Mouse (Mus musculus): ENCODE data around the gene Mark2.
"Not testable (repeated sequence)": the region's sequence is repeated elsewhere in the genome, so short reads cannot be mapped to it uniquely, and the experiment has no call there.

Mark2 gene

DNA sequence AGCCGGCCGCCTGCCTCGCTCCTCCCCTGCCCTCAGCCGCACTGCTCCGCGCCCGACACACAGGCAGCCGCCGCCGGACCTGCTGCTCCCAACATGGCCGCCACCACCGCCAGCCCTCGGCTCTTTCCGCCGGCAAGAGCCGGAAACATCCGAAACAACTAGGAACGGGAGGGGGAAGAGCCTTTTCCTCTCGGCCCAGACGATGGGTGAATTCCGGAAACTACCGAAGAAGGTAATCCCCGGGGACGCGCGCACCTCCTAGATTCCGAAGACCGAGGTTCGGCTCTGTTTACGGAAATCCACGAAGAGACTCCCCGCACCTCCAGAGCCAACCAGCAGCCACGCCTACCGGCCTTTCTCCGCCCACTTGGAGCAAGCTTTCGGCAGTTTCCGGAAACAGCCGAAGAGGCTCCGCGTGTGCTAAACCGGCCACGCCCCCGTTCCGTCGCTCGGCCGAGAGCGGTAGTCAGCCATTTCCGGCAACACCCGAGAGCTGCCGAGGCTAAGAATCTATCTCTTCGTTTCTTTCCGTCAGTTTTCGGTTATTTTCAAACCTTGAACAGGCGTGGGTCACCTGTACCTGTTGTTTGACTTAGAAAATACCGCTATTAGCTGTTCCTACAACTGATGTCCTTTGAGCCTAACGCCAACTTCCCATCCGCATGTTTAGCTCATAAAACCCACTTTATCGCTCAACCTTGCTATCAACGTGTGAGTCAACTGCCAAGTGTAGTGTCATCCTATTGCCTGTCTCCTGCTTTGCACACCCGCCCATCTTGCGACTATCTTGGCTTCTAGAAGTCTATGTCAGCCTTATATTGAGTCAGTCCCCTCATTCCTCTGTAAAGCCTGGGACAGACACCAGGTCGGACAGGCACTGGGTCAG, at the start of gene Mark2:
Gene Mark2, minus strand, starts transcription at position 349 of the 886 bp plus-strand sequence.
- DNase-seq, result peak; percentile 100

DNA sequence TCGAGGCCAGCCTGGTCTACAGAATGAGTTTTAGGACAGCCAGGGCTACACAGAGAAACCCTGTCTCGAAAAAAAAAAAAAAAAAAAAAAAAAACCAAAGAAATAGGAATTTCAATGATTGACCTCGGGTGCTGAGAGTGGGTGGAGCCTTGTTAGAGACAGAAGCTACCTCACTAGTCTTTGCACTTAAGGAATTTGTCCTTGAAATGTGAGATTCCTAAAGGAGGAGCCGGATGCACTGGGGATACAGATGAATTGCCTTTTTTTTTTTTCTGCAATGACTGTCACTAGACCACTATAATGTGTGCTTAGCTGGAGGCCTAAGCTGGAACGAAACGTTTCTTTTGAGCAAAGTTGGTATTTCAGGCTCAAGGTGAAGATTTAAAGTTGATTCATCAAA, 46.8 kb upstream of the Mark2 start:
- DNase-seq, result no peak

DNA sequence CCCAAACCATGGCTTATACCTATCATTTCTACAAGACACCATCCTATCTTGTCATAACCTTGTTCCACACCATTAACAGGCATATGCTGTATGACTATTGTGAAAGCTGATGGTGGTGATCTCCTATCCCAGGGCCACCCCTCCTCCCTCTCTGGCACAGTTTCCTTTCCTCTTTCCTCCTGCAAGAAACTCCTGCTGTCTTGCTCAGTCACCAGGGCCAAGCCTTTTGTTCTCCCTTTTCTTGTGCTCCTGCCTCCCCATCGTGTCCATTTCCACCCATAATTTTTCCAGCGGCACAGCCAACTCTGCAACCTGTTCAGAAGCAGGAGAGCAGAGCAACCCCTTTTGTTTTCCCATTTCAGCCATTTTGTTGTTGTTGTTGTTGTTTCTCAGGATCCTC, 44.4 kb upstream of the Mark2 start:
- no peak for DNase-seq

DNA sequence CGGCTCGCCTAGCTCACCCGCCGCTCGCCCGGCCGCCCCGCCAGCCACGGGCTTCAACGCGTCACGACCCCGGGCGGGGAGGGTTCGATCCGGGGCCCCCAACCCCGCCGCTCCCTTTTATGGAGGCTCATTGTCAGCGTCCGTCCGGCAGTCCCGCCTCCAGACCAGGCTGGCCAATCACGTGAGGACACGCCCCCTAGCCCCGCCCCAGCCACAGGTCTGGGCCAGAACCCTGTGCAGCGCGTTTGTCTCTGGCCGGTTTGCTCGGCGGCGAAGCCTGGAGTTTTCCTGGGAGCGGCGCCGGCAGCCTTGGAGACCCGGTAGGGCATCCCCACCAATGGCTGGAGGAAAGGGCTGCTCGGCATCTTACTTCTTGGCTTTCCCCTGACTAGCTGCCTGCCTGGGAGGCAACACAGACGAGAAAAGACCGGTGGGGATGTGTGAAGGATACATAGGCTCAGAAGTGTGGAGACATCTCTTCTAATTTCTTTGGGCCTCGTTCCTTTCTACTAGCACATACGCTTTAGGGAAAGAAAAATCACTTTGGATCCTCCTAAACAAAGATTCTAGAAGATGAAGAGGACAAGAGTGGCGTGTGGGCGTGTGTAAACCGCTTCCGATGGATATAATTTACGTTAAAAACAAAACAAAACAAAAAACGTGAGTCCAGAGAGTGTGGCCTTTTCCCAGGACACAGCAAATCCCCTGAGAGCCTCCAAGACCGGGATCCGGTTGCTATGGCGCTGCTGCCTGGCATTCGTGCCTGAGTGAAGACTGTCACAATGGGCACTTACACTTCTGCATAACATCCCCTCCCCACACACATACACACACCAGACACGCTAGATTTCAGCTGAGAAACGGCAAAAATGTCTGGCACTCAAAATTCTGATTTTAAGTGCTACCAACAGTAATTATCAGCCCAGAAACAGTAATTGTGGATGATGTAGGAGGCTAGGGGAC, 41.5 kb upstream of the Mark2 start, which contains the start of gene Spindoc:
Gene Spindoc, minus strand, starts transcription at position 92 of the 963 bp plus-strand sequence.
- peak; percentile 98 for DNase-seq

DNA sequence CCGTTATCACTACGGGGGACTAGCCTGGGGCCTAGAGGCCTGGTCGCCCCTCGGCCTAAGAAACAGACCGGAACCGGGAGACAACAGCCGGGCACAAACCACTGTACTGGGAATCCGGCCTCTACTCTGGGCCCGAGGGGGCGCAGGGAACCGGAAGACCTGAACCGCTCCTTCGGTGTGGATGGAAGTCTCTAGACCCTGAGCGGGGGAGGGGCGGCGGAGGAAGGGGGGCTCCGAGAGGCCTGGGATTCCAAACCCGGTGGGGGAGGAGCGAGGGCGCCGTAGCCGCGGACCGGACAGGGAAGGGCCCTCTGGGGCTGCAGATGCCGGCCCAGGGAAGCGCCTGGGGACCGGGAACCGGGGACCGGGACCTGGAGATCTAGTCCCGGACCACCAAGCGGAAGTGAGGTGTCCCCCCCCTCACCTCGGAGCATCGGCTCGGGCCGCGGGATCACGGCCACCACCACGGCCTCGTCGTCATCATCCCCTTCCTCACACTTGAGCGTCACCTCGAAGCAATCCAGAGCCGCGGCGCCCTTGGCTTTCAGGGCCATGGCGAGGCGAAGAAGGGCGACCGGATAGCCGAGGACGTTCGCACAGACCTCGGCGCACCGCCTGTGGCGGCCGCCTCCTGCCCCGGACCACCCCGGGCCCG, 40.7 kb upstream of the Mark2 start:
- DNase-seq, result peak; percentile 86

DNA sequence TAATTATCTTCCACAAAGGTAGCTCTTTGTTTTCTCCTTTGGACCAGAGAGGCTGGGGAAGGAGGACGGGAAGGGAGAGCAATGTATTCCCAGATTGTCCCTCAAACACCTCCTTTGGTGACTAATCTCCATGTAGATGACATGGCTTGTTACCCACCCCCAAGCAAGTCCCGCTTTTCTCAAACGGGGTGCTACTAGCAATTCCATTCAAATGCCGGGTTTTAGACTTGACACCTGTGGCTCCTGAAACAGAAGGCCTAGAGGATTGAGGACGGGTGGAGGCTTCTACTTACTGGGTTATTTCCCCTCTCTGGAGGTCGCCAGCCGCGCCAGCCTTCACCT, 40.2 kb upstream of the Mark2 start:
- DNase-seq, result no peak

DNA sequence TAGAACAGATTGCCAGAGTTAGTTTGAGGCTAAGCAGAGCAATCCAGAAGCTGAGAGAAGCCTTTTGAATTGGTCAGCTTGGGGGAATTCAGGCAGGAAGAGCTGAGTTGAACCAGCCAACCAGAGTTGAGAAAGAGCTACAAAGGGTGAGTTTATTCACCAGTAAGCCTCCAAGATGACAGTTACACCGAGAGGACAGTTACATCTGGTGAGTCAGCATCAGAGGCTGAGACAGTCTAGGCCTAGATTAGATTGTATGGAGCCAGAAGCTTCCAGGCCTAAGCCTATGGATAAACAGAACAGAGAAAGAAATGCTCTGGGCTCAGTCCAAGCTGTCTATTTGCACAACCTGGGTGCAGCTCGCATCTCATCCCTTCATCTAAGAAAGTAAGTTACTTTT, 36.0 kb upstream of the Mark2 start:
- no peak for DNase-seq

DNA sequence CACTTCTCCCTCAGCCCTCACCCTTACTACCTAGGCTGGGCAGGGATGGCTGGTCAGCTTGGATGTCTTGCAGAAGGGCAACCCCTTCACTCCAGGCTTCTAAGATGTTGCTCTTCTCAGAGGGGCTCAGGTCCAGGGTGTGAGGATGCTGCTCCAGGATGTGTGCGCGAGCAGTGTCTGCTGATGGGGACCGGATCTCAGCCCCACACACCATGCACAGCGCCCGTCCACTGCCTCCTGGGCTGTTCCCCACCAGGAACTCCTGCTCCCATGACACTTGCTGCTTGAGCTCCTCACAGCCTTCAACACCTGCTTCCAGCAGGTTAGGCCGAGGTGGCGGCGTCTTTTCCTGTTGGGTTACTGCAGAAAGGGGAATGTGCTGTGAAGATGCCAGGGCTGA, 32.8 kb upstream of the Mark2 start:
- DNase-seq, result no peak

DNA sequence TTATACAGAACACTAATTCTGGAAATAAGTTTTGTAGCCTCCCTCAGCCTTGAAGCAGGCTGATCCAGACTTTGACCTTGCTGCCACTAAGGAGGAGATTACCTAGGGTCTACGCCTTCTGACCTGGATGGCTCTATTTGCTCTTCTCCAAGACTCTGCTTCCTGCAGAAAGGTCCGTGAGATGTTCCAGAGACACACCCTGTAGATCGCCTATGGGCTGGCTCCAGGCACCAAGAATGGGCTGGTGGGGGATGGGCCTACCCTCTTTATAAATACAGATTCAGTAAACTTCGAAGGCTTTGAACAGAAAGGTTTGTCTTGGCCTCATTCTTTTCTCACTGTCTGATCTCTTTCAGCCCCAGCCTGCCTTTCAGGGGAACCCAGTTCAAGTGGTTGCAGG, 27.8 kb upstream of the Mark2 start:
- not testable (repeated sequence) for DNase-seq

DNA sequence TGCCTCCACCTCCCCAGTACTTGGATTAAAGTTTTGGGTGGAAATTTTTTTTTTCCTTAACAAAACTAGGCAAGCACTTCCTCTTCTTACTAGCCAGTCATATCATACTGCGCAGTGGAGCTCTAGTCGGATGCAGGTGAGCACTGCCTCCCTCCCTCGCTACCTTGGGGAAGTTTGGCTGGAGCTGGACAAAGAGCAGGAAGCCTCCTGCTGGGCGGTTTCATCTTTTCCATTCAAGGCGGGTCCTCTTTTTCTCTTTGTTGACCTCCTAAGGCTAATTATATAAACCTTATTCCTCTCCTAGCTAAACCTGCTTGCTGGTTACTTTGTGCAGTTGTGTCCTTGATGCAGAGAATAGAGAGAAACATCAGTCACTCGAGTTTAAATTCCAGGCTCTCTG, 12.0 kb upstream of the Mark2 start:
- no peak for DNase-seq

DNA sequence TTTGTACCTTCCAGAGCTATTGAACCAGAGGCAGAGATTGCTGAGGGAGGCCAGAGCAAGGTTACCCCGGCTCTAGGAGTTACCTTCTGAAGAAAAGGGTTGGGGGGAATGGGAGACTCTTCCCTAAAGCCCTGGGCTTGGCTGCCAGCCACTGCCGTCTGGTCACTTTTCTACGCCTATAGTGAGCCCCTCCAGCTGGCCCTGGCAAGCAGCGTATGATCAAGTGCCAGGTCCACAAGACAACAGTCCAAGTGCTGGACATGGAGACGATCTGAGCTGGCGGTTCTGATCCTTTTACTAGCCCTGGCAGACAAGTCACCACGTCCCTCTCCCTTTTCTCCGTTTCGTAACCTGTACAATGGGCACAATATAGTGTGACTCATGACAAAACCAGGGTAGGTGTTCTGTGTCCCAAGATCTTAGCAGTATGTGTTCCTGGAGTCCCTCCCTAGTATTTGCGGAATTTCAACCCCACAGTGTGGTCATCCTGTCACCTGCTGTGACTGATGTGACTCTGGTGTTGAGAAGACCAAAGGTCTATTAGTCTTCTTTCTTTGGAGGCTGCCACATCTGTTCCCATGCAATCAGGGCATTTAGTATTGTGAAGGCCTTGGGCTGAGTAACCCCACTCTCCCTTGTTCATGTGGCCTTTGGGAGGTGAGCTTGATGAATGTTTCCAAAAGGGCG, 11.3 kb upstream of the Mark2 start:
- DNase-seq, result no peak

DNA sequence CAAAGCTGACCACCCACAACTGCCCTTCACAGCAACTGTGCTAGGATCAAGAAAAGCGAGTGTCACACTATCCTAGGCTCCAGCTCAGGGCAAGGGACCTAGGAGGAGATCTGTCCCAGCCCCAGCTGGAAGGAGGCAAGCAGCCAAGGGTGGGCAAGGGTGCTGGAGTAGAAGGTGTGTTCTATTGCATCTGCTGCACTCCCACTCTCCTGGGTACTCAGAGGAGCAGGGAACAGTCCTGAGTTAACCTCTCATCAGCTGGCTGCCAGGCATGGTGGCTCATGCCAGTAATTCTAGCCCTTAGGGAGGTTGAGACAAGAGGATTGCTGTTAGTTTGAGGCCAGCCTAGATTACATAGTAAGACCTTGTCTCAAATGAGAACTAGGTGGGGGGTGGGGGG, 8.3 kb upstream of the Mark2 start:
- no peak for DNase-seq

DNA sequence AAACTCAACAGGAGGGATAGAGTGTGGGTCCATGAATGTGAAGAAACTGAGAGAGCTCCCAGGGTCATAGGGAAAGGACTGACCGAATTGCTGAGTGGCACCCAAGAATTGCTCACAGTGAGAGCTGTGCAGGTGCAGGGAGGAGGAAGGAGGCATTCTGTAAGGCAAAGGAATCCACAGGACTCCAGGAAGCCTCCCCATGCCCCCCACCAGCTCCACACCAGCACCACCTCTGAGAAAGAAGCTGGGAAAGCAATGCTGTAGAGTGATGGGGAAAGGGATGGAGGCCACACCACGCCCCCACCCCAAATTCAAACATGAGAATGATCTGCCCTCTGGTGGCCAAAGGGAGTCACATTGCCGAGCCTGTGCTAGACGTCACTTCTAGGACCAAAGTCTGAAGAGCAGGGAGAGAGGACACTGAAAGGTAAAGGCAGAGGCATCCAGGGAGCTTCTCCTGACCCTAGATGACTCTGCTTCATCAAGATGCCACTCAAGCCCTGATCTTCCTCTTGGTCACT, 3.6 kb upstream of the Mark2 start:
- DNase-seq, result peak; percentile 90

DNA sequence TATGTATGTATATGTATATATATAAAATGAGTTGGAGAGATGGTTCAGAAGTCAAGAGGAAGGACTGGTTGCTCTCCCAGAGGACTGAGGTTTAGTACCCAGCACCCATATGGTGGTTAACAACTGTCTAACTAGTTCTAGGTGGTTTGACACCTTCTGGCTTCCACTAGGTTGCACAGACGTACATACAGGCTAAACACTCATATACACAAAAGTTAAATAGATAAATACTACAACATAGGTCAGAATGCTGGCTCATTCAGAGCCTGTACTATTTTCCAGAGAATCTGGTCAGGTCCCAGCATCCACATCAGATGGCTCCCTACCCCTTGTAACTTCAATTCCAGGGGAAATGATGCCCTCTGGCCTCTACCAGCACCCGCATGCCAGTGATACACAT, 986 bp upstream of the Mark2 start:
- DNase-seq, result no peak

DNA sequence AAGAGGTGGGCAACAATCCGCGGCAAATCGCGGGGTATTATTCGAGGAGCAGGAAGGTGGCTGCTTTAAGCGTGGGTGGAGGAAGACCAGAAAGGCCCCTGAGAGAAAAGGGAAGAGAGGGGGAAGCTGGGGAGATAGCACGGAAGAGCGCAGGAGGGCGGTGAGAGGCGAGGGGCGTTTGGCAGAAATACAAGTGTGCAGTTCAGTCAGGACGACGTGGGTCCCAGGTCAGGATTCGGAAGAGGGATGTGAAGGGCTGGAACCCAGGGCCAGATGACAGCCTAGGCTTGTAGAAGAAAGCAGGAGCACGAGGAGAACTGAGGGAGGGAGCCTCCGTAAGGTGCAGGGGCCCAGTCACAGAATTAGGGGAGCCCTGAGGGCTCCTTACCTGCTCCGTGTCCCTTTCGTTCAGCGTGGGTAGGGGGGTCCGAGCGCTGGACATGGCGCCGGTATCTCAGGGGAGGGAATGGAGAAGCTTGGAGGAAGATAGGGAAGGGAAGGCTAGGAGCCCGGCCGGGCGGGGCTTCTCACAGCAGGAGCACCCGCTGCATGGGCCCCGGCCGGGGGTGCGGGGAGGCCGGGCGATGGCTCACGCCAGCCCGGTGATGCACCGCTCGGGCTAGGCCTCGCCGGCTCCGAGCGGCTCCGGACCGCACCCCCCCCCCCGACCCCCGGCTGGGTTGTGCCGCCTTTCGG, 732 bp downstream of the Mark2 start:
- peak; percentile 19 for DNase-seq

DNA sequence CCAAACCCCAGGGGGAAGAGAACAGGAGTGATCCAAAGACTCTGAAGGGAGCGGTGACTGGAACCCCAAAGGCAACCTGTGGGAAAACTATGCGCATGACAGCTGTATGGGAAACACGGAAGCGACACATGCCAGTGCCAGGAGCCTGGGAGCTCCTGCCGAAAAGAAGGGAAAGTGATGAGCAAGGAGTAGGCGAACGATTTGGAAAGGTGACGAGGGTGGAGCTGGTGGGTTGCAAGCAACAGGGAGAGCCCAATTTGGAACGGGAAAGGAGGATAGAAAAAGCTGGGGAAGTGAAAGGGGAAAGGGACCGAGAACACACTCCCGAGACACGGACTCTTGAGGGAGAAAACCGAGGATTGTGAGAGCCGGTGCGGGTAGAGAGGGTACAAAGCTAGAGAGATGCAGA, 1.3 kb downstream of the Mark2 start:
- peak; percentile 36 for DNase-seq

DNA sequence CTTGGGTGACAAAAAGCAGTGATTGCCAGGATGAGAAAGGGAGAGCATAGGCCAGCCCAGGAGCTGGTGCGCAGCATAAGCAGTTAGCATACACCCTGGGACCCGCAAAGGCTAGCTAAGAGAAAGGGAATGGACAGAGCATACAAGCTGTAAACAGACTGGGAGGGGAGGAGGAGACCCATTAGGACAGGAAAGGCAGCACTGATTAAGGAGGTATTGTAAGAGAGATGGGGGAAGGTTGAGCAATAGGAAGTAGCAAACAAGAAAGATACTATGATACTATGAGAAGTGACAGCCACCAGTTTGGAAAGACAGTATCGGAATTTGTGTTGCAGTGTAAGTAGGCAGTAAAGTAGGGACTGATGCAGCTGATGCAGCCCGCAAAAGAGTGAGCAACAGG, 1.8 kb downstream of the Mark2 start:
- no peak for DNase-seq

DNA sequence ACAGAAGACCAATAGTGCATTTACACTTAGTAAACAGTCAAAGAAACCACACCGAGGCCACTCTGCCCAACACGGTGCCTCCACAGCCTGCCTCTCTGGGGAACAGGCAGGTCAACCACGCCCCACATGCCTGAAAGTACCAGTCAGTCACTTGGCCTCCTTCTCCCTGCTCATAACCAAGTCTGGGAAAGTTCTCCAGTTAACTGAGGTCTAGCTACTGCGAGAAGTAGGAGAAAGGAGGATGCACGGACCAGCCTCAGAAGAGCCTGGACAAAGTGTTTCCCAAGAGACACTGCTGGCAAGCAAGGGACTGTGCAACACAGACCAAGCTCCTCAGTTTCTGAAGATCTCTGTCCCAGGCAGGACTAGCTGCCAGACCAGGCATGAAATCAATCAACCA, 2.6 kb downstream of the Mark2 start:
- no peak for DNase-seq

DNA sequence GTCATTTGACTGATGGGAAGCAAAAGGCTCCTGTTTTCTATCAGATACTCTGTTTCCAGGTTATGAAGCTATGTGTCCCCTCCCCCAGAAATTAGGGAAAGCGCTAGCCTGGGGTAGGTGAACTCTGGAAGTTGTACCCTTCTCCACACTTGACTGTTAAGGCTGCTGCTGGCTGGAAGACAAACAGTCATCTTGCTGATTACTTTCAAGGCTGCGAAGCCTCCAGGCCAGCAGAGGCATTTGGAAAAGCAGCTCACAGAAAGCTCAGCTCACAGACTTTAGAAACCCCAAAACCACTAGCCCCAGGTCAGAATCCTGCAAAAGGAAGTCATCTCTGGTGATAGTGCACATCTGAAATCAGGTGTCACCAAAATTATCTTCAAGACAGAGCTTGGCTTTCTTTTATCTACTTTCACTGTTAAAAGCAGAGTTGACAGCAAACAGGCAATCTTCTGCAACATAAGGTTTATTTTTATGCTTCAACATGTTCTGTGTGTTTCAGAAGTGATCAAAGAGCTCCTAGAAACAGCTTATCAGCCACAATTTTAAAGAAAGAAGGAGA, 3.8 kb downstream of the Mark2 start:
- no peak for DNase-seq

DNA sequence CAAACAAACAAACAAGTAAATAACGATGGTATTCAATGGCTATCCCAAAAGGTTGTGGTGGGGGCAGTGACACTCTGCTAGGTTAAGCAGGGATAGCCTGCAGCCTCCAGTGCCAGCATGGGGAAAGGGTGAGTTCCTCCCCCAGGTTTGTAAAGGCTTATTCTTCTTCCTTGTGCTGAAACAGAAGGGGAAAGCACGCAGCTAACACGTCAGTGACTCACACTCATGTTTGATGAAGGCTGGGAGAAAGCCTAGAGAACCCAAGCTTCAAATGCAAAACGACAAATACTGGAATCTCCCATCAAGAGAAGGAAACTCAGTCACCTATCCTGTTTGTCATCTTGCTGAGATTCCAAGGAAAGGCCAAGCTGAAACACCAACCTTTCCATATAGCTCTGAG, 6.0 kb downstream of the Mark2 start:
- no peak for DNase-seq

DNA sequence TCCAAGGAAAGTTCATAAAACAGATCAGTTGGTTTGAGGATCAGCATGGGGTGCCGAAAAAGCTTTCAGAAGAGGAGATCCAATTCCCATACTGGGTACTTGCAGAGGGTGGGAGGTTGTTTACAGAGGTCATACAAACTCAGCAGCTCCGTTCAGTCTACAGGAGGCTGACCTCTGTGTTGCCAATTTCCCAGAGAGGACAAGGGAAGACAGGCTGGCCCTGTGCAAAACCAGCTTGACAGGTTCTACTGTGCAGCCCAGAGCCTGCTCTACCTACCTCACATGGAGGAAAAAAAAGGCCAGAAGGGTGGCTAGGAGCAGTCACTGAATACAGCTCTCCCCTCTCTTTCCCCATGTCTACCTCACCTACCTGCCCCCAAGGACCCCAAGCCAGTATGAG, 7.6 kb downstream of the Mark2 start:
- no peak for DNase-seq
